Mouse (Mus musculus) ES-Bruce4 (cell line): ENCODE results near the gene Exosc10. TPM values are rescaled to one million over a fixed set of nuclear protein-coding genes. Genes with fewer than 3 reads are reported as not detected.
A peak's percentile ranks its signal among the peaks of the same experiment; 100 is the strongest.

Source experiments
- H3K27ac ChIP-seq: 2 replicates; pipeline ENCODE4 v1.5.1; 2012; ENCODE audit warnings: low read length, inconsistent platforms; ENCODE audit not compliant: insufficient read depth
- H3K27me3 ChIP-seq: 2 replicates; pipeline ENCODE4 v1.6.1; 2012; ENCODE audit warnings: mild to moderate bottlenecking, low read length, inconsistent platforms; ENCODE audit not compliant: control insufficient read depth, poor library complexity, insufficient read depth, severe bottlenecking
- H3K36me3 ChIP-seq: 2 replicates; pipeline ENCODE4 v1.6.1; 2012; ENCODE audit warnings: inconsistent platforms, mild to moderate bottlenecking, low read length, moderate library complexity; ENCODE audit not compliant: control insufficient read depth, poor library complexity, insufficient read depth, severe bottlenecking
- H3K4me1 ChIP-seq: one replicate; pipeline ENCODE4 v1.8.1; 2011; ENCODE audit warnings: low read length; ENCODE audit not compliant: control insufficient read depth, insufficient read depth
- H3K4me3 ChIP-seq: 2 replicates; pipeline ENCODE4 v1.5.1; 2011; ENCODE audit warnings: low read depth, mild to moderate bottlenecking, low read length
- H3K9ac ChIP-seq: 2 replicates; pipeline ENCODE4 v1.6.1; 2012; ENCODE audit warnings: low read depth, mild to moderate bottlenecking, inconsistent platforms; ENCODE audit not compliant: poor library complexity, severe bottlenecking
- H3K9me3 ChIP-seq: replicated peaks from 2 replicates; pipeline ENCODE4 v1.6.1; 2012; ENCODE audit warnings: mild to moderate bottlenecking, low read length, inconsistent platforms; ENCODE audit not compliant: control insufficient read depth, poor library complexity, insufficient read depth, severe bottlenecking
- CTCF ChIP-seq: IDR thresholded peaks from one replicate; pipeline ENCODE4 v1.8.1; 2011; ENCODE audit warnings: low read depth, low read length
- EP300 ChIP-seq: IDR thresholded peaks from 2 replicates; pipeline ENCODE4 v1.6.1; 2011; ENCODE audit warnings: low read depth, low read length; ENCODE audit not compliant: insufficient read depth
- POLR2A ChIP-seq: IDR thresholded peaks from one replicate; pipeline ENCODE4 v1.8.1; 2011; ENCODE audit warnings: low read length; ENCODE audit not compliant: insufficient read depth
- polyA plus RNA-seq: library from polyadenylated mRNA; stranded (reverse); fragments of >200 nt; gene quantifications from 2 replicates; pipeline ENCODE4 v1.2.4, GENCODE M21; 2011; ENCODE audit warnings: low read depth; ENCODE audit not compliant: missing spikeins, insufficient read depth, insufficient read length

Exosc10 gene
- polyA plus RNA-seq, 1 experiment = 52.8 TPM

- peaks cover 12% of the 10 kb centered on the region; the same call in 1 of the 2 replicates for H3K36me3 ChIP-seq
- TF ChIP-seq EP300 (no peak), POLR2A (no peak), CTCF (no peak)
Observed at GRCm38 (mm10) chr4:148583257-148583656, 25.0 kb downstream of the Exosc10 start.

DNA sequence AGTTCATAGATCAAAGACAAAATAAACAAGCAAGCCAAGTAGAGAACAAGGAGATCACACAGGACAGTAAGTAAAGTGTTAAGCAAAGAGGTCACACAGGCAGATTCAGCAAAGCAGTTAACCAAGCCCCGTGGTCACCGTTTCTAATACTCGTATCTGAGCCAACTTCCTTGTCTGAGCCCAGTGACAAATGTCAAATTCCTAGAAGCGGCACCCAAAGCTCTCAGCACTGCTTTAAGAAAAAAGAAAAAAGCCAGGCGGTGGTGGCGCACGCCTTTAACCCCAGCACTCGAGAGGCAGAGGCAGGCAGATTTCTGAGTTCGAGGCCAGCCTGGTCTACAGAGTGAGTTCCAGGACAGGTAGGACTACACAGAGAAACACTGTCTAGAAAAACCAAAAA, 28.4 kb downstream of the Exosc10 start:
- TF ChIP-seq POLR2A = no peak
- no peak for TF ChIP-seq EP300
- TF ChIP-seq CTCF = no peak
- Histone ChIP-seq H3K9ac (no peak overlapping the region), H3K4me1 (no peaks in the 10 kb centered on the region), H3K4me3 (no peak overlapping the region), H3K36me3 (peaks cover 4% of the 10 kb centered on the region; the same call in 1 of the 2 replicates), H3K27me3 (no peaks in the 10 kb centered on the region), H3K27ac (no peak overlapping the region), H3K9me3 (no peaks in the 10 kb centered on the region)

More at GRCm38 (mm10) chr4:148583257-148583656, 25.0 kb downstream of the Exosc10 start:
- no peak overlapping the region for H3K27ac ChIP-seq
- no peaks in the 10 kb centered on the region for H3K27me3 ChIP-seq
- no peak overlapping the region for H3K9ac ChIP-seq
- H3K4me3 ChIP-seq = no peak overlapping the region
- no peaks in the 10 kb centered on the region for H3K9me3 ChIP-seq
- H3K4me1 ChIP-seq = no peaks in the 10 kb centered on the region

GRCm38 (mm10) chr4:148588793-148589192, 30.6 kb downstream of the Exosc10 start:
- TF ChIP-seq POLR2A = no peak
- no peak for TF ChIP-seq EP300
- no peak for TF ChIP-seq CTCF
- Histone ChIP-seq H3K36me3 (peaks cover 9% of the 10 kb centered on the region), H3K9me3 (no peaks in the 10 kb centered on the region), H3K27me3 (no peaks in the 10 kb centered on the region), H3K9ac (no peak overlapping the region), H3K27ac (peak overlapping the region; percentile 13; the same call in 1 of the 2 replicates), H3K4me3 (no peak overlapping the region), H3K4me1 (no peaks in the 10 kb centered on the region)

DNA sequence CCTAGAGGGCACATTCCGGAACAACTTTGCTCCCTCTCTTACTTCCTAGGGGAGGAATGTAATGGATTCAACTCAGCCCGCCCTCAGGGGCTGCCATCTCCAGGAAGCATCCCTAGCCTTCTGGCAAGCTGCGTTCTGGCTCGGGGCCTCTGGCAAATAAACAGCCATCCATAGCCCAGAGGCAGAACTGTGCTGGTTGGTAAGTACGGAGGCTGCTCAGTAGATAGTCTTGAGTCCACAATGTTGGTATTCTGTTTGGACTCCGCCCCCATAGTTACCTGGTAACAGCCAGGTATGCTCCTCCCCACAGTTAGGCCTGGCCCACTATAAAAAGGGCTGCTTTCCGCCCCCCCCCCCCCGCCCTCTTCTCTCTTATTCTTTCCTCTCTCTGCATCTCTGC, 31.3 kb downstream of the Exosc10 start:
- peak overlapping the region; percentile 58 for H3K27ac ChIP-seq

DNA sequence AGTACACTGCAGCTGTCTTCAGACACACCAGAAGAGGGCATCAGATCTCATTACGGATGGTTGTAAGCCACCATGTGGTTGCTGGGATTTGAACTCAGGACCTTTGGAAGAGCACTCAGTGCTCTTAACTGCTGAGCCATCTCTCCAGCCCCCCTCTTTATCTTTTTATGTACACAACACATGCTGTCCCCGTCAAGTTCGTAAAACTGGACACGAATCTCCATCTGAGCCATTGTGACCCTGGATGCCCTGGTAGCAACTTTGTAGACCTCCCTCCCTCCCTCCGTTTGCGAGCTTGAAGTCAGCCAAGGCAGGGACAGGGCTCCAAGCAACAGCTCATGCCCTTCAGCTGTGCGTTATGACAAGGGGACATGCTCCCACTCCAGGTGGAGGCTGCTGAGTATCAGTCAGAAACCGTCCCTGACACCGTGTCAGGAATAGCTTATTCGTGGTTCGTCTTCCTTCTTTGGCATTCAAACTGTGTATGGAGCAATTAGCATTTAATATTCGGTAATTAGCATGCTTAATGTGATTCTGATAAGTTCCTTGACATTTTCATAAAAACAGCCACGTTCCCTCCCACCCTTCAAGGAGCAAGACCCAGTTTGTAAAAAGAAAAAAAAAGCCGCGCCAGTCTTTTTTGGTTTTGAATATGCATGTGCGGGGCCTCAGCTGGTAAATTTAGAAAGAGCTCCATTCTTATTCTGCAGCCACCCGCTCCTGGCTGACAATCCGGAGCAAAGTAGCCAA, 32.4 kb downstream of the Exosc10 start:
- Histone ChIP-seq H3K36me3 (peaks cover 27% of the 10 kb centered on the region), H3K9me3 (no peaks in the 10 kb centered on the region), H3K9ac (peak overlapping the region; percentile 43), H3K4me1 (no peaks in the 10 kb centered on the region), H3K27ac (peak overlapping the region; percentile 9), H3K27me3 (no peaks in the 10 kb centered on the region), H3K4me3 (peak overlapping the region; percentile 63)
- no peak for TF ChIP-seq POLR2A
- no peak for TF ChIP-seq EP300
- no peak for TF ChIP-seq CTCF

More for the DNA sequence above, 31.3 kb downstream of the Exosc10 start:
- Histone ChIP-seq H3K4me1 (no peaks in the 10 kb centered on the region), H3K9ac (no peak overlapping the region), H3K4me3 (0 out of 2 replicates have a peak overlapping the region, but pooled peaks have one; percentile 18), H3K9me3 (no peaks in the 10 kb centered on the region), H3K36me3 (peaks cover 17% of the 10 kb centered on the region), H3K27me3 (no peaks in the 10 kb centered on the region)
- no peak for TF ChIP-seq POLR2A
- TF ChIP-seq CTCF = no peak
- 0 out of 2 replicates have a peak, but pooled peaks have one; percentile 13 for TF ChIP-seq EP300

DNA sequence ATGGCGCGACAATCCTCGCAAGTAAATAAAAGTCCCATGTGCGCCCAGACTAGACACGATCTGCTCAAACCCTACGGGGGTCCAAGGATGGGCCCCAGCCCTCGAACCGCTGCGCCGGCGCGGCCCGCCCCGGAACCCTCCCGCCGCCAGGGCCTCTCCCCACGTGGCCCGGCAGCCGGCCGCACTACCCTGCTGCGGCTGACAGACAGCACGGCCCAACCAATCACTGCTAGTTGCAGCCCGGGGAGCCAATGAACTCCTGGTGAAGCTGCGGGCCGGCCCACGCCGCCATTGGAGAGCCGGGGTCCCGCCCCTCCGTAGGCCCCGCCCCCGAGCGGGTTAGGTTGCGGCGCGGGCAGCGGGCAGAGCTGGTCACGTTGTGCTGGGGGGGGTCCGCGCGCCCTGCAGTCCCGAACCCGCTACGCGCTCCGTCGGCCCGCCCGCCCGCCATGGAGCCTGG, 33.0 kb downstream of the Exosc10 start, which contains the start of gene Srm:
TSS of gene Srm (plus strand) at position 333 of the 460 bp plus-strand sequence.
- peak within 1 kb of the TSS; percentile 93 for H3K4me3 ChIP-seq
- peak within 1 kb of the TSS; percentile 9 for H3K27ac ChIP-seq
- TF ChIP-seq CTCF (no peak), POLR2A (no peak), EP300 (0 out of 2 replicates have a peak, but pooled peaks have one; percentile 11)
- H3K9me3 ChIP-seq = no peaks in the 10 kb centered on the region
- no peaks in the 10 kb centered on the region for H3K27me3 ChIP-seq
- peaks cover 33% of the 10 kb centered on the region for H3K36me3 ChIP-seq
- H3K9ac ChIP-seq = peak within 1 kb of the TSS; percentile 85
- no peaks in the 10 kb centered on the region for H3K4me1 ChIP-seq
